Mouse (Mus musculus): ENCODE data around the gene Tbx10.
"Not testable (repeated sequence)": the region's sequence is repeated elsewhere in the genome, so short reads cannot be mapped to it uniquely, and the experiment has no call there.

Gene Tbx10

DNA sequence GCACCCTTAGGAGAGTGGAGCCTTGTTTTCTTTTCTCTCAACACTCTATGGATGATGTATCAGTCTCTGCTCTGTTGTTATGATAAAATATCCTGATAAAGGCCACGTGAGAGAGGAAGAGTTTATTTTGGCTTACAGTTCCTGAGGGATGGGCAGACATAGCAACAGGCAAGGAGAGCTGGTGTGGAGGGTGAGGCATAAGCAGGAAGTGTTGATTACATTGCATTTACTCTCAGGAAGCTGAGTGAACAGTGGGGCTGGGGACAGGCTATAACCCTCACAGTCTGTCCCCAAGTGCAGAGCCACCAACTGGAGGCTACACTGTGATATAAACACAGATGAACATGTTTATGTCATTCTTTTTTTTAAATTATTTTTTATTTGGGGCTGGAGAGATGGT, 40.5 kb upstream of the Tbx10 start:
- Histone ChIP-seq H3K27me3 (ENCODE audit: insufficient read depth, low read length) (peaks cover 15% of the 10 kb centered on the region), H3K9me3 (ENCODE audit: low read length) (no peaks in the 10 kb centered on the region), H3K4me3 (replicated peaks; ENCODE audit: low read length) (no peak overlapping the region), H3K36me3 (ENCODE audit: insufficient read depth, low read length) (no peaks in the 10 kb centered on the region), H3K4me1 (replicated peaks; ENCODE audit: low read depth, low read length) (peaks cover 16% of the 10 kb centered on the region)
- TF ChIP-seq CTCF (conservative IDR thresholded peaks at IDR 0.05; ENCODE audit: low read length) (no peak), NANOG (IDR thresholded peaks at IDR 0.05; ENCODE audit: borderline replicate concordance, low read length) (no peak)

DNA sequence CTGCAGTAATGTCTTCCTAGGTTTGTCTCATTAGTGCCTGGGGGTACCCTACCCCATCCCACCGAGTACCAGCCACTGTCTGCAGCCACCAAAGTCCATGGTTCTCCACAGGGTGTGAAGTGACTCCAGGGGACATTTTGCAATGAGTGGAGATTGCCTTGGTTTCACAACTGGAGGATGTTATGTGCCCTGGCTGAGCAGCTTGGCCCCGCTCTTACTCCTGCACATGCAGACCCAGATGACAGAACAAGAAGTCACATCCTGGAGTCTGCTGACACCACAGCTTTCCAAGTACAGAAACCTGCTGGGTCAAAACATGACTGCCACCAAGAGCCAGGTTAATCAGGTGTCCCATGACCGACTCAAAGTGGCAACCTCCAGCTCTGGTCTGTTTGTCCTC, 37.5 kb upstream of the Tbx10 start:
- H3K4me3 ChIP-seq (replicated peaks; ENCODE audit: low read length) = no peak overlapping the region
- no peaks in the 10 kb centered on the region for H3K36me3 ChIP-seq (ENCODE audit: insufficient read depth, low read length)
- TF ChIP-seq NANOG (IDR thresholded peaks at IDR 0.05; ENCODE audit: borderline replicate concordance, low read length) (no peak), POU5F1 (IDR thresholded peaks at IDR 0.05; ENCODE audit: borderline replicate concordance, low read length) (no peak)
- H3K9me3 ChIP-seq (ENCODE audit: low read length) = no peaks in the 10 kb centered on the region
- H3K4me1 ChIP-seq (replicated peaks; ENCODE audit: low read depth, low read length) = peaks cover 4% of the 10 kb centered on the region; the same call in 1 of the 2 replicates
- peaks cover 20% of the 10 kb centered on the region for H3K27me3 ChIP-seq (ENCODE audit: insufficient read depth, low read length)

DNA sequence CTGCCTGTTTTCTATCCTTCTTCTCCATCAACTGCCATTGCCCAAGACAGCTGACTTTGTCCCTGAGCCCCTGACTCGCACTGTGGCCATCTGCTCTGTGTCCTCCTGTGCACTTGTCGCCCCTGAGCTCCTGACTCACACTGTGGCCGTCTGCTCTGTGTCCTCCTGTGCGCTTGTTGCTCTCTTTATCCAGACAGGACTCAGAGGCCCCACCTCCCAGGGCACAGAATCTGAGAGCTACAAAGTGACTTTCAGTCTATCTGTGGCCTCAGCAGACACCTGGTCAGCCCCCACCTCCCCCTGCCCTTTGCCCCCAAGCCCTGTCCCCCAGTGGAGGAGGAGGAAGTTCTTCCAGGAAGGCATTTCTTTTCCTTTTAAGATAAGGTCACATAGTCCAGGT, 36.7 kb upstream of the Tbx10 start:
- Histone ChIP-seq H3K36me3 (ENCODE audit: insufficient read depth, low read length) (no peaks in the 10 kb centered on the region), H3K27me3 (ENCODE audit: insufficient read depth, low read length) (peaks cover 20% of the 10 kb centered on the region), H3K9me3 (ENCODE audit: low read length) (no peaks in the 10 kb centered on the region), H3K4me1 (replicated peaks; ENCODE audit: low read depth, low read length) (no peaks in the 10 kb centered on the region), H3K4me3 (replicated peaks; ENCODE audit: low read length) (no peak overlapping the region)
- TF ChIP-seq NANOG (IDR thresholded peaks at IDR 0.05; ENCODE audit: borderline replicate concordance, low read length) = no peak
- TF ChIP-seq POU5F1 (IDR thresholded peaks at IDR 0.05; ENCODE audit: borderline replicate concordance, low read length) = no peak
- no peak for TF ChIP-seq CTCF (conservative IDR thresholded peaks at IDR 0.05; ENCODE audit: low read length)

DNA sequence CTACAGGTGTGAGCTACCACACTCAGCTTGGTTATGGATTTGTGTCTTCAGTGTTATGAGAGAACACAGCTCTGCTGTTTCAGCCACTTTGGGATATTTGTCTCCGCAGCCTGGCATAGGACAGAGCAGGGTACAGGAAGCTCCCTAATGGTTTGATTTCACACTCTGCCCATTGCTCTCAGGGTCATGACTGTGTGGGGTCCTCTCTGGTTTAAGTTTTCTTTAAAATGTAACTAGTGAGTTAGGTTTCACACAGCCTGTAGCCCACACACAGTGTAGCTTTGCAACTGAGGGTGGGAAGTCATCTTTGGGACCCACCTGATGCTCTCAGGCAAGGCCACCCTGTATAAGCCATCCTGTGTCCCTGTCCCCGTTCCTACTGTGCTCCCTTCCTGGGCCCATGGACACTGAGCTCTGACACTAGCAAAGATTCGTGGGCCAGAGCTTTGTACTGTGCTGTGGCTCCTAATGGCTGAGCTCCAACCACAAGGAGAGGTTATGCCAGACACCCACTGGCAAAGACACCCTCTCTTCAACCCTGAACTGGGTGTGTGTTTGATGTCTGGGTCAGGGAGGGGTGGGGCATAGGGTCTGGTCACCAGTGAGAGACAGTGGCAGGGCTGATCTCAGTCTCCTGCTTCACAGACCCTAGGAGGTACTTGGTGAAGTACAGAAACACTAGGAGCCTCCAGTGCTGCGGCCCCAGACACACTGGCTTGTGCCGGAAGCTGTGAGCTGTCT, 35.1 kb upstream of the Tbx10 start:
- H3K4me3 ChIP-seq (replicated peaks; ENCODE audit: low read length); H3K36me3 ChIP-seq (ENCODE audit: insufficient read depth, low read length); H3K9me3 ChIP-seq (ENCODE audit: low read length); H3K4me1 ChIP-seq (replicated peaks; ENCODE audit: low read depth, low read length): not testable (repeated sequence)
- peaks cover 20% of the 10 kb centered on the region for H3K27me3 ChIP-seq (ENCODE audit: insufficient read depth, low read length)

DNA sequence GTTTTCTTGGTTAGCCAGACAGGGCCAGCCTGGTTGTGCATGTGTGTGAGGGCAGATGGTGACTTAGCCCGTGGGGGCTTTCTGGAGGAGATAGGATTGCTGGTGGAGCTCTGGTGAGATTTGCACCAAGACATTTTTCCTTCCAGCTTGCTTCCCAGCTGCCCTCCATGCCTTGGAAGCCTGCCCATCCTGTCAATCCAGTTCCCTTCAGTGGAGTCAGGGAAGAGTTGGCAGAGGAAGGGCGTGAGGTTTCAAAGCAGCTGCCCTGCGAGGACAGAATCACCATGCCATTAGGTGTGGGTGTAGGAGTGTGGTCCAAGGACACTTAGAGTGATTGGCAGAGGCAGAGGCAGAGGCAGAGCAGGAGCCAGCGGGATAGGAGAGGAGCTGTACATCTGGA, 34.1 kb upstream of the Tbx10 start, which contains the start of gene Aldh3b3:
Gene Aldh3b3 (plus strand): TSS at position 176 of the 400 bp plus-strand sequence.
- Histone ChIP-seq H3K36me3 (ENCODE audit: insufficient read depth, low read length) (no peaks in the 10 kb centered on the region), H3K27me3 (ENCODE audit: insufficient read depth, low read length) (peaks cover 20% of the 10 kb centered on the region), H3K4me1 (replicated peaks; ENCODE audit: low read depth, low read length) (no peaks in the 10 kb centered on the region), H3K9me3 (ENCODE audit: low read length) (no peaks in the 10 kb centered on the region), H3K4me3 (replicated peaks; ENCODE audit: low read length) (no peak within 1 kb of the TSS)
- TF ChIP-seq POU5F1 (IDR thresholded peaks at IDR 0.05; ENCODE audit: borderline replicate concordance, low read length) (no peak), NANOG (IDR thresholded peaks at IDR 0.05; ENCODE audit: borderline replicate concordance, low read length) (no peak), CTCF (conservative IDR thresholded peaks at IDR 0.05; ENCODE audit: low read length) (no peak)

DNA sequence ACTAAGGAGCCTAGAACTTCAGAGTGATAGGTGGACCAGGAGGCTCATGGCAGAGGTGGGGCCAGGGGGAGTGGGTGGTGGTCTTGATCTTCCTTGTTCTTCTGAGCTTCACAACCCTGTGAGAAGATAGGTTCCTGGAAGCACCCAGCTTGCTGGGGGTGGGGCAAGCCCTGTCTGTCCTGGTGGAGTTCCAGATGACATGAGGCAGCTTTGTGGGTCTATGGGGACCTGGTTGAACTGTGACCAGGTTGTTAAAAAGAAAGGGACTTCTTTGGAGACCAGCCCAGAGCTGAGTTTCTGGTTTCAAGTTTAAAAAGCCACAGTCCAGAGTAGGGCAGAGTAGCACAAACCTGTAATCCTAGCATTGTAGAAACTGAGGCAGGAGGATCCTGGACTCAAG, 33.5 kb upstream of the Tbx10 start:
- no peak overlapping the region for H3K4me3 ChIP-seq (replicated peaks; ENCODE audit: low read length)
- H3K36me3 ChIP-seq (ENCODE audit: insufficient read depth, low read length) = no peaks in the 10 kb centered on the region
- peaks cover 20% of the 10 kb centered on the region for H3K27me3 ChIP-seq (ENCODE audit: insufficient read depth, low read length)
- no peak for TF ChIP-seq CTCF (conservative IDR thresholded peaks at IDR 0.05; ENCODE audit: low read length)
- no peak for TF ChIP-seq POU5F1 (IDR thresholded peaks at IDR 0.05; ENCODE audit: borderline replicate concordance, low read length)
- no peak for TF ChIP-seq NANOG (IDR thresholded peaks at IDR 0.05; ENCODE audit: borderline replicate concordance, low read length)
- no peaks in the 10 kb centered on the region for H3K4me1 ChIP-seq (replicated peaks; ENCODE audit: low read depth, low read length)
- no peaks in the 10 kb centered on the region for H3K9me3 ChIP-seq (ENCODE audit: low read length)

DNA sequence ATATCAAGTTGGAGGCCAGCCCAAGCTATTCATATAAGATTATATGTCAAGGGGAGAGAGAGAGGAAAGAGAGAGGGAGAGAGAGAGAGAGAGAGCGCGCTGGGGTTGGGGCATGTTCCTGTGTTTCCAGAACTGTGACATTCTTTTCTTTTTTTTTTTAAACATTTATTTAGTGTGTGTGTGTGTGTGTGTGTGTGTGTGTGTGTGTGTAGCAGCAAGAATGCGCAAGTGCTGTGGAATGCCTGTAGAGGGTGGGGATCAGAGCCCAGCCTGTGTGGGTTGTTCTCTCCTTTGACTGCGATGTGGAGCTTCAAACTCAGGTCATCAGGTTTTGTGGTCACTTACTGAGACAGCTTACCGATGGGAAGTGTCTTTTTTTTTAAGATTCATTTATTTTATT, 32.3 kb upstream of the Tbx10 start:
- TF ChIP-seq POU5F1 (IDR thresholded peaks at IDR 0.05; ENCODE audit: borderline replicate concordance, low read length) = no peak
- no peak for TF ChIP-seq CTCF (conservative IDR thresholded peaks at IDR 0.05; ENCODE audit: low read length)
- H3K9me3 ChIP-seq (ENCODE audit: low read length) = no peaks in the 10 kb centered on the region
- no peak overlapping the region for H3K4me3 ChIP-seq (replicated peaks; ENCODE audit: low read length)
- no peaks in the 10 kb centered on the region for H3K4me1 ChIP-seq (replicated peaks; ENCODE audit: low read depth, low read length)
- peaks cover 16% of the 10 kb centered on the region for H3K27me3 ChIP-seq (ENCODE audit: insufficient read depth, low read length)
- H3K36me3 ChIP-seq (ENCODE audit: insufficient read depth, low read length) = no peaks in the 10 kb centered on the region

DNA sequence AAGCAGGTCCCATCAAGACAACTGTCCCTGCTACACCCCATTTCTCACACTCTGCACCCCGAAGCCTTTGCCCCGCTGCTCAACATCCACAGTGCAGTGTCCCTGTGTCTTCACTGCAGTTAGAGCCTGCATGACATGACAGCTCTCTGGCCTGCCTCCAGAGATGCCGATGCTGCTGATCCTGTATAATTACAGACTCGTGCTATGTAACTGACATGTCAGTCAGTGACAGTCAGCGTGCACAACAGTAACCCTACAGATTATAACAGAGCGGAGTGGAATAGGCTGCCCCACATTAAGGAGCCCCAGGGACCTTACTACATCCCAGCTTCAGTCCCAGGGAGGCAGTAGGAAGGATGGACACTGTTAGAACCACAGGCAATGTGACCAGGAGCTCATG, 30.7 kb upstream of the Tbx10 start:
- not testable (repeated sequence) for H3K4me3 ChIP-seq (replicated peaks; ENCODE audit: low read length); H3K27me3 ChIP-seq (ENCODE audit: insufficient read depth, low read length); H3K9me3 ChIP-seq (ENCODE audit: low read length); H3K4me1 ChIP-seq (replicated peaks; ENCODE audit: low read depth, low read length); H3K36me3 ChIP-seq (ENCODE audit: insufficient read depth, low read length)

DNA sequence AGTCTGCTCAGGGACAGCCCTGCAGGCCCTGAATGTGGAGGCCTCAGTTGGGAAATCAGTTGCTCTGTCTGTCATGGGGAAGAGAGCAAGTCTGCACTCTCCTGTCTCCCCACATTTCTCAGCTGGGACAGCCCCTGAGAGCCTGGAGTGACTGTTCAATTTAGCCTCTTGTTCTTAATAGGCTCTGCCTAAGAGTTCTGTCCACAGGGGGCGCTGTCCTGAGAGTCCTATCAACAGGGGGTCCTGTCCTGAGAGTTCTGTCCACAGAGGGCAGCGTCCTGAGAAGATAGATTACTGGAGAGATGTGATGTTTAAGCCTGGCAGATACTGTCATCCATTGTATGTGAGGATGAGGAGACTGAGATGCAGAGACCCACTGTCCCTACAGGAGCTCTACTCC, 30.1 kb upstream of the Tbx10 start:
- Histone ChIP-seq H3K4me3 (replicated peaks; ENCODE audit: low read length) (no peak overlapping the region), H3K27me3 (ENCODE audit: insufficient read depth, low read length) (peaks cover 5% of the 10 kb centered on the region; the same call in 1 of the 2 replicates), H3K4me1 (replicated peaks; ENCODE audit: low read depth, low read length) (no peaks in the 10 kb centered on the region), H3K9me3 (ENCODE audit: low read length) (no peaks in the 10 kb centered on the region), H3K36me3 (ENCODE audit: insufficient read depth, low read length) (no peaks in the 10 kb centered on the region)
- TF ChIP-seq NANOG (IDR thresholded peaks at IDR 0.05; ENCODE audit: borderline replicate concordance, low read length) (no peak), CTCF (conservative IDR thresholded peaks at IDR 0.05; ENCODE audit: low read length) (peak; percentile 41)

Data from E14TG2a.4 (cell line).